Mouse (Mus musculus) urinary bladder, adult 2 months (tissue): ENCODE data around the gene Btd. TPM values are rescaled to one million over a fixed set of nuclear protein-coding genes. Genes with fewer than 3 reads are reported as not detected.
"Not testable (repeated sequence)": the region's sequence is repeated elsewhere in the genome, so short reads cannot be mapped to it uniquely, and the experiment has no call there.

ENCODE experiments used
- DNase-seq: peaks from one replicate; pipeline ENCODE4 v3.0.0; 2022; ENCODE audit warnings: low spot score
- polyA plus RNA-seq: library from polyadenylated mRNA; depleted of rRNA; stranded (reverse); fragments of >200 nt; gene quantifications from 2 replicates; pipeline ENCODE4 v1.2.3, GENCODE M21; 2012; rRNA removed

Gene Btd
- polyA plus RNA-seq: 25.4 and 27.7 TPM in 2 replicates

- peak; percentile 79 for DNase-seq
These were observed at the start of gene Btd, which contains the start of gene Hacl1 for GRCm38 (mm10) chr14:31640890-31641505. Gene Btd (plus strand): TSS chr14:31641028. Gene Hacl1 (minus strand): TSS chr14:31641286.

GRCm38 (mm10) chr14:31591243-31591642 lies 49.6 kb upstream of the Btd start, which contains the start of gene Colq:
Gene Colq (minus strand): TSS chr14:31591343.
- DNase-seq: no peak

DNA sequence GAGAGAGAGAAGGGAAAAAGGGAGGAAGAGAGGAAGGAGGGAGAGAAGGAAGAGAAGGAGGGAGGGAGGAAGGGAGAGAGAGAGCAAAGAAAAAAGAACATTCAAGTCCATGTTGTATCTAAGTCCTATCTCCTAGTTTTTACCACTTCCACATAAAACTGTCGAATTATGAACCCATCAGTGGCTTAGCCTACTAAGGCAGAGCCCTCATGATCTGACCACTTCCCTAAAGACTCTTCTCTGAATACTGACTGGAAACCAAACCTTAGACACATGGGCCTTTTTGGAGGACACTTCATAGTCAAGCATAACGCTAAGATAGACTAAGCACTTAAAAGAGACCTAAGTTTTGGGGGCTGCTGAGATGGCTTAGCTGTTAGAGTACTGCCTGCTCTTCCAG lies 47.8 kb upstream of the Btd start:
- DNase-seq: no peak

DNA sequence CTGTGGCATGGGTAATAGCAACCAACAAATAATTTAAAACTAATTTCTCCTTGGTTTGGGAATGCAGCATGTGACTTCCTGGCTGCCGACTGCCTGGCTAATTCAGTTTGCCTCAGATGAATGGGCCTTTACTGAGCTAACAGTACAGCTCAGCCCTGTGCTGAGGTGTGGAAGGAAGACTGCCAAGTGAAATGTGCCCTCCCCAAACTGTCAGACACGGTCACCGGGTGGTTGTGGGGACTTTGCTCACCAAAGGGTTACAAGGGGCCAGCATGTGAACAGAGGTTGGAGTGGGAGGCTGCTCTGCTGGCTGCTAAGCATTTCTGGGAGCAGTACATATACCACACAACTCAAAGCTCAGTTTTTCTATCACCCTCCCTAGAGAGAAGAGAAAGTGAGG lies 46.1 kb upstream of the Btd start:
- DNase-seq: no peak

- no peak for DNase-seq
These were observed 44.4 kb upstream of the Btd start for GRCm38 (mm10) chr14:31596408-31596807.

DNA sequence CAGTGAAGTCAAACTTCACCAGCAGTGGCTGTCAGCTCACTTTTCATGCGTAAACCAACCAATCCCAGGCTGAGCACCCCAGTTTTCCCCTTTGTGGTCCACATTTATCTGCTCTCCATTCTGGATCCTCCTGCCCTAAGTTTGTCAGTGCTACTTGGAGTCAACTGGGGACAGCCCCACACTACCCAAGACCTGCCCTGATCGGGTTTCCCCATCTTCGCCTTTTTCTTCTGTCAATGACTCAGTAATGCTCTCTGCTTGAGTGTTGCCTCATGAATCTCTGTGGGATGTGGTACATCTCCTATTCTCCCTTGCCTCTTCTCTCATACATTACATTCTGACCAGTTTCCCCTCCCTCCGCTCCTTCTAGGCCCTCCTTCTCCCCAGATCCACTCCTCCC lies 43.4 kb upstream of the Btd start:
- no peak for DNase-seq

DNA sequence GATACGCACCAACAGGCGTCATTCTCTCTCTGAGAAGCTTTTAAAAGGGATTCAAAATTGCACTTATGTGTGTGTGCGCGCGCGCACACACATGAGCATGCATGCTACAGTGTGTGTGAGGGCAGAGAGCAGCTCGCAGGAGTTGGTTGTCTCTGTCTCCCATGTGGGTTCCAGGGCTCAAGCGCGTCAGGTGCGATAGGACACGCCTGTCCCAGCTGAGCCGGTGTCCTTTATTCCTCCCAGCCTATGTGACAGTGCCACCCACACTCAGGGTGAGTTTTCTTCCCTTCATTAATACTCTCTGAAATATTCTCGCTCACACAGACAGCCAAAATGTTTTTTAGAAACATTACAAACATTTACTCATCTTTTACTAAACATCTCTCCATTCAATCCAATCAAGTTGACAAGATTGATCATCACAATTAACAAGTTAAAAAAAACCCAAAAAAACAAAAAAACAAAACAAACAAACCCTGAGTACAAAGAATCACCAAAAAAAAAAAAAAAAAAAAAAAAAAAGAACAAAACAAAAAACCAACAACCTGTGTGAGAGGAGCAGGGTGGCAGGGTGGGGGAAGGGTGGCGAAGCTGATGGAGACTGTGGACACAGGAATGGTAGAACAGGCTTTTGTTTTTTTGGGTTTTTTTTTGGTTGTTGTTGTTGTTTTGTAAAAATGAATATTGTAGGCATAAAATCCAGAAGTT lies 38.8 kb upstream of the Btd start:
- DNase-seq: no peak

GRCm38 (mm10) chr14:31602616-31602979 lies 38.2 kb upstream of the Btd start:
- DNase-seq: not testable (repeated sequence)

DNA sequence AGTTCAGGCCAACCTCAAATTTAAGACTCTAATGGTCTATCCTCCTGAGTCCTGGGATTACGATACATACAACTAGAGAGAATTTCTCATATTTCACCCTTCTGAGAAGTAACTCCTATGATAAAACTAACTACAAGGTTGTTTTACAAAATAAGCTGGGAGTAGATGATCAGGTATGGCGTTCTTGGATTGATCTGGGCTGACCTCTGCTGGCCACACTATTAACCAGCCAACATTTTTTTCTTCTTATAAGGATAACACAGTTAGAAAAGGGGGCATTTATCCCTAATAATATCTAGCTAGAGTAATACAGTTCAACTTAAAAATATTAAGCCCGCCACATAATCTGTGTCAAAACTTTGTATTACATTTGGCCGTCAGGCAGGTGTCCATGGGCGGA lies 35.9 kb upstream of the Btd start:
- no peak for DNase-seq

DNA sequence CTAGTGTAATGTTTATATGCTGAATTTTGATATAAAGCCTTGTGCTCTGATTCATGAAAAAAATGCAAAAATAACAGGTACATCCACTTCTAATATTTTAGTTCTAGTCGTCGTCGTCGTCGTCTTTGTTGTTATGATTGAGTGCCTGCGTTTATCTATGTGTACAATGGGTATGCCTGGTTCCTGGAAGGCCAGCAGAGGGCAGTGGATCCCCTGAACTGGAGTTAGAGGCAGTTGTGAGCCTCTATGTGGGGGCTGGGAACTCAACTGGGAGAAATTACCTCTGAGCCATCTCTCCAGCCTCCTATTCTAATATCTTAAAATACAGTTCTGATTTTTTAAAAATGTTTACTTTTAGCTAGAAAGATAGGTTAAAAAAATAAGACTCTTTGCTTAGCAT lies 35.3 kb upstream of the Btd start:
- DNase-seq: no peak

DNA sequence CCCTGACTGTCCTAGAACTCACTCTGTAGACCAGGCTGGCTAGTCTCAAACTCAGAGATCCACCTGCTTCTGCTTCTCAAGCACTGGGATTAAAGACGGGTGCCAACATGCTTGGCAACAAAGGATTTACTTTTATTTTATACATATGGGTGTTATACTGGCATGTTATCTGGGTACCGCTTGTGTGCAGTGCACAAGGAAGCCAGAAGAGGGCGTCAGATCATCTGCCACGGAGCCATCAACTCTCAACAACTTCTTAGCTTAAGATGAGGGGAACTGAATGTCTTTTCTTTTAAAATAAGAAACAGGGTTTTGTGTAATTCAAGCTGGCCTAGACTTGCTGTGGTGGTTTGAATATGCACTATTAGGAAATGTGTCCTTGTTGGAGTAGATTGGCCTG lies 28.8 kb upstream of the Btd start:
- DNase-seq: no peak

DNA sequence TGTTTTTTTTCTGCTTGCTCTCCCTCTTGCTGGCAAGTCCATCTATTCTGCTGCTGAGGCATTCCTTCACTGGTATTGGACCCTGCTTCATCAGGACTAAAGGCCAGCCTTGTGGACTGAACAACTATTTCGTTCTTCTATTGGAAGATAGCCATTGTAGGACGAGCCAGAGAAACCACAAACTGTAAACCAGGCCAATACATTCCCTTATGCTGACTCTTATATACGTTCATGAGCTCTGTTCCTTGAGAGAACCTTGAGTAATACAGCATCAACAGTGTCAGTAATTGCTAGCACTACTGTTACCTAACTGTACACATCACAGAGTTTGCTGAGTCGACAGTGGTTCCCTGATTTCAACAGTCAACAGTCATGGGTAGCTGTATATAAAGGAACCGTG lies 27.2 kb upstream of the Btd start:
- no peak for DNase-seq

DNA sequence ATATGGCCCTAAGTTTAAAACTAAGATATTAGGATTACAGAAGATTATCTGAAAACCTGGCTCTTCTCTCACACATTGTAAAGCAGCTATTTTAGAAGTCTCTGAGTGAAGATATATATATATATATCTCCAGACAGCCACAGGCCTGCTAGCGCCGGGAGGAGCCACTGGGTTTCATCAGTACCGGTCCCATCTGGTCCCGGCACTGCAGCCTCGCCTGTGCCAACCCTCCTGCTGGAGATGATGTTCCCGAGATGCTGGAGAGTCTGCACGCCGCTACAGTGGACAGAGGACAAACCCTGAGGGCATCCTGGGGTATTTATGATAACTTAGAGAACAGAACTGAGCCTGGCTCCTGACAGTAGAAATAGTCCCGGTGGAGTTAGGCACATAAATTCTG lies 23.6 kb upstream of the Btd start:
- DNase-seq: no peak

DNA sequence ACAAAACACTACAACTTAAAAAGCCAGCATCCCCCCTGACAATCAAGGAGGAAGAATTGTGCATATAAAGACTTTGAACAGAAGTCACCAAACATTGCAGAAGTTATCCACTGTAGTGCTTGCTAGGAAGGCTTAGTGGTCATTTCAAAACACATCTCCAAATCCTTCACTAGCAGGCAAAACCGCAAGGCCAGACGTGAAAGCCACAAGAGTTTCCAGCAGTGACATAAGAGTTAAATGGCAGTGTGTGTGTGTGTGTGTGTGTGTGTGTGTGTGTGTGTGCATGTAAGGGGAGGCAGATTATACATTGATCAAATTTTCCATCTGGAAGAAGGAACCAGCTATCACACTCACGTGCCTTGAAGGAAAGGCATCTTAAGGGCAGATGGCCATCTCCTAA lies 22.8 kb upstream of the Btd start:
- DNase-seq: no peak

DNA sequence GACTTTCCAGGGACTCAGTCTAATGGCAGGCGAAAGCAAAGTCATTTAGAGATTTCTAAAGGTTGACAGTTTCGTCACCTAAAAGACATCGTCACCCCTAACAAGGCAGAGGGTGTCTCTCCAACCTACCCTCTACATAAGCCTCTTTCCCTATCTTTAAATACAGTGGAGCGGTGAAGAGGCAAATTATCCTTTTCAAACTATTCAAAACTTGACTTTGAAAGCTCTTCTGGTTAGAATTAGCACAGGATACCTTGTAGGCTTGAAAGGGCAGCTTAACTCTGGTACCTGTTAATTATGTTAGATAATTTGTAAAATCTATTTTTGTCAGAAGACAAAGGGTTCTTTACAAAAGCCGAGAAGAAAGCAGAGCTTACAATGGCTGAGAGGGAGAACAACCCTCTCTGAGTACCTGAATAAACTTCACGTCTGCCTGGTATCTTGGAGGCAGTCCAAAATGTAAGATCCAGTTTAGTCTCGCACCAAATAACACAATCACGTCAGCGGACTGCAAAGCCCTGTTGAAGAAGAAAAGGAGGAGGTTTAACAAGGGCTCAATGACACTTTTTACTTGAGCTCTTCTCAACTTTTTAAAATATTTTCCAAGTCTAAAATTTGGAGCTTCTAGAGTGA lies 20.1 kb upstream of the Btd start:
- DNase-seq: no peak

- no peak for DNase-seq
These were observed 18.1 kb upstream of the Btd start for GRCm38 (mm10) chr14:31622748-31623147.

DNA sequence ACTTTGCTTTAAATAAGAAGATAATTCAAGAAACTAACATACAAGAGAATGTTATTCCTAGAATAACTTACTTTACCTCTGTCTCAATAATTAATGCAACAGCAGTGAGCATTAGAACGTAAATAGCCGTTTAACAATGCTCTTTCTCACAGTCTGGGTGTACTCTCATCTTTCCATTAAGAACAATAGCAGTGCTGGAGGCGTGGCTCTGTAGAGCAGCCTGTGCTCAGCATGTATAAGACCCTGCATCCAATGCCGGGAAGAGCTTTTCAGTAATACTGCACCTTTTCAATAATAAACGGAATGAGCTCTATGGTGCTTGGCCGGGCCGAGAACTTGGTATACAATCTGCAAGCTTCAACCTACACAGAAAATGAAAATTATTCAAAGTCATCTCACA lies 10.2 kb upstream of the Btd start:
- DNase-seq: no peak

DNA sequence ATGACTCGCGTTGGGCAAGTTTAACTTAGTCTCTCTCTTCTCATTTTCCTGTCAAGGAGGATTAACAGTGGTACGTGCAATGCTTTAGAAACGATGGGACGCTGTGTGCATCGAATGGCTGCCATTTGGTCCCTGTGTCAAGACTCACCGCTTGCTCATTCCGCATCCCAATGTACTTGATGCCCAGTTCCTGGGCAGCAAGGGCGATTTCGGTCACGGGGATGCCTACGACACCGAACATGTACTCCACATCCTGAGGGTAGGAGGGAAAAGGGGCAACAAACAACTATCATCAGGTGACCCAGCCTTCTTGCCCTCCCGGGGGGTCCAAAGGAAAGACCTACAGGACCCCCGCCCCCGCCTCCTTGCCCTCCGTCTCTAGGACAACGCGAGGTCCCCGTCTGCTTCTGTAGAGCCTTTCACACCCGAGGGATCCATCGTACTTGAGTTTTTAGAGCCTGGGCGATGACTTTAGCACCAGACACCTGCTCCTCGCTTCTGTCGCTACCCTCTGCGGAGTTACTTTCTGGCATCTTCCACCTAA lies 410 bp upstream of the Btd start, which contains the start of gene Gm49387:
Gm49387 (minus strand) TSS at position 533 of the 544 bp plus-strand sequence.
- DNase-seq: no peak

DNA sequence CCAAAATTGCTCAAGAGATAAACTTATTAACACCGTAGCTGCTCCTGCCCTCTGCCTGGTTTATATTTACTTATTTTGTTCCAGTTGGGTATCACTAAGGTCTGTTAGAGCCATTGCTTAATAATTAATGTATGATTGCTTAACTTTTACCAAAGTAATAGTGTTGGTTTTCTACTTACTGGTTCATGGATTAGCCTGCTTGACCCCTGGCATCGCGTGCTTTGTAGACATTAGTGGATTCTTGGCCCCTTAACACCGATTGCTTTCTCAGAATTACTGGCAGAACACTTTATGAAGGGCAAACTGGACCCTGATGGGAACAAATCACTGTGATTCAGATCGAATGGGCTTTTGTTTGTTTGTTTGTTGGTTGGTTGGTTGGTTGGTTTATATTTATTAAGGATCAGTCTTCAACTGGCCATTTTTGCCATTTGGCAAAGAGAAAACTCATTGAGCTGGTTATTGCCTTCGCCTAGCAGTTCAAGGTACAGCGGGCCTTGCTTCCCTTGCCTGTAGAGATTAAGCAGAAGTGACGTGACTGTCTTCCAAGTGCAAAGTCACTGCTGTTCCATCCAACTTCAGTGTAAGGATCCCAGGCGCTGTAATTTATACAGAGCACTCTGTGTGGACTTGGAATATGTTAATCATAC lies 803 bp downstream of the Btd start:
- DNase-seq: no peak

GRCm38 (mm10) chr14:31644183-31644830 lies 3.5 kb downstream of the Btd start:
- no peak for DNase-seq

- no peak for DNase-seq
These were observed 4.2 kb downstream of the Btd start for GRCm38 (mm10) chr14:31644931-31645547.
